In the genomic region with DNA sequence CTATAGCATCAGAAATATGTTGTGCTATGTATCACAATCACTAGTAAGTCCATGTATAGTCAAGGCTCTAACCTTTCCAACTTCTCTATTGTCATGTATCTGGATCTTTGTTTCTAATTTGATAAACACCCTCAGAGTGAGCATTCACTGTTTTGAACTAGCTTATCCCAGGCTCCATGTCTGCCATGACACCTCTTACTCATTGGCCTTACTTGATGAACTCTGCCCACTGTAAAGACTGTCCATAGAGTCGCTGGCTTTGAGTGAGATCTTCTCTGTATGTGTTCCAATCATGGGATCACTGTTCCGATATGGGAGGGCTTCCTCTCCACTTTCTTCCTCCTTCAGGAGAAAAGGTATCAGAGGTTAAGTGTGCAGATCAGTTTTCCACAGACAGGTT, we compare ENCODE assay signal across 27 mouse cellular contexts.
"Had no signal": no experiment of that assay in that cellular context is flagged by ENCODE, and none has a peak within 500 bp of the region (broad histone marks: within the 10 kb centered on the region; RNA-seq: fewer than 3 reads in every experiment).

No protein-coding gene starts in this region.

- H3K9ac ChIP-seq: limb, embryonic 12.5 days; limb, embryonic 13.5 days; limb, embryonic 15.5 days; liver, embryonic 12.5 days; liver, embryonic 13.5 days; liver, embryonic 14.5 days; liver, embryonic 15.5 days; liver, postnatal 0 days; lung, embryonic 14.5 days; lung, embryonic 15.5 days; midbrain, embryonic 12.5 days; midbrain, embryonic 13.5 days; midbrain, embryonic 15.5 days; neural tube, embryonic 12.5 days had no signal

- DNase-seq: left cerebral cortex, postnatal 4 days; liver; liver, embryonic 13.5 days; liver, postnatal 0 days; lung, adult 18-20 months; lung, adult 2 months; lung, embryonic 14.5 days; lung, postnatal 10 days; lung, postnatal 14 days; lung, postnatal 36 days; lung, postnatal 4 days had no signal

- H3K36me3 ChIP-seq: limb, embryonic 10.5 days; limb, embryonic 12.5 days; limb, embryonic 13.5 days; limb, embryonic 15.5 days; lung, embryonic 15.5 days; midbrain, embryonic 10.5 days; midbrain, embryonic 12.5 days; midbrain, embryonic 13.5 days; midbrain, embryonic 15.5 days; neural tube, embryonic 12.5 days had no signal

- H3K4me1 ChIP-seq: limb, embryonic 12.5 days; limb, embryonic 15.5 days; liver, embryonic 12.5 days; liver, embryonic 13.5 days; megakaryocyte, embryonic 14.5 days; midbrain, embryonic 10.5 days; midbrain, embryonic 12.5 days; midbrain, embryonic 15.5 days; neural tube, embryonic 12.5 days had no signal

- H3K27ac ChIP-seq: limb, embryonic 10.5 days; limb, embryonic 12.5 days; limb, embryonic 13.5 days; limb, embryonic 15.5 days; liver, embryonic 12.5 days; liver, embryonic 13.5 days; liver, embryonic 14.5 days; liver, embryonic 15.5 days; lung, embryonic 15.5 days; macrophage; midbrain, embryonic 10.5 days; midbrain, embryonic 12.5 days; midbrain, embryonic 13.5 days; midbrain, embryonic 15.5 days; neural tube, embryonic 12.5 days had no signal

- H3K4me3 ChIP-seq: limb, embryonic 10.5 days; limb, embryonic 12.5 days; limb, embryonic 13.5 days; limb, embryonic 15.5 days; liver, embryonic 12.5 days; liver, embryonic 13.5 days; liver, embryonic 15.5 days; lung, embryonic 15.5 days; megakaryocyte, embryonic 14.5 days; midbrain, embryonic 10.5 days; midbrain, embryonic 12.5 days; midbrain, embryonic 13.5 days; midbrain, embryonic 15.5 days; myocyte; neural tube, embryonic 12.5 days had no signal

- H3K27me3 ChIP-seq: limb, embryonic 12.5 days; limb, embryonic 13.5 days; limb, embryonic 15.5 days; liver, embryonic 12.5 days; liver, embryonic 13.5 days; liver, embryonic 15.5 days; lung, embryonic 15.5 days; megakaryocyte, embryonic 14.5 days; midbrain, embryonic 12.5 days; midbrain, embryonic 13.5 days; midbrain, embryonic 15.5 days; neural tube, embryonic 12.5 days had no signal

- H3K9me3 ChIP-seq: limb, embryonic 10.5 days; limb, embryonic 12.5 days; limb, embryonic 13.5 days; limb, embryonic 15.5 days; liver, embryonic 12.5 days; liver, embryonic 13.5 days; liver, embryonic 15.5 days; lung, embryonic 15.5 days; megakaryocyte, embryonic 14.5 days; midbrain, embryonic 10.5 days; midbrain, embryonic 12.5 days; midbrain, embryonic 13.5 days; midbrain, embryonic 15.5 days; neural tube, embryonic 12.5 days had no signal
